Mouse (Mus musculus) lung, postnatal 0 days (tissue): Measurements from ENCODE around the gene Cacnb2. TPM values are rescaled to one million over a fixed set of nuclear protein-coding genes. Genes with fewer than 3 reads are reported as not detected.

ENCODE experiments used
- ATAC-seq: fragments of 200-750 bp; cut with Nextera tagmentation; 2 replicates; pipeline ENCODE4 v1.8.0; 2017; ENCODE audit warnings: moderate library complexity
- DNase-seq: peaks from one replicate; pipeline ENCODE4 v3.0.0-alpha.2; 2016; ENCODE audit warnings: low spot score
- H3K27ac ChIP-seq: fragments of 300-500 bp; sonication (generic); 2 replicates; pipeline ENCODE4 v1.5.1; 2014; ENCODE audit warnings: antibody characterized with exemption, mild to moderate bottlenecking, low read length, mixed read lengths
- H3K27me3 ChIP-seq: fragments of 300-500 bp; sonication (generic); replicated peaks from 2 replicates; pipeline ENCODE4 v1.6.1; 2014; ENCODE audit warnings: low read length, mixed read lengths; ENCODE audit not compliant: insufficient read depth
- H3K36me3 ChIP-seq: fragments of 300-500 bp; sonication (generic); 2 replicates; pipeline ENCODE4 v1.6.1; 2014; ENCODE audit warnings: low read length, mixed read lengths; ENCODE audit not compliant: insufficient read depth
- H3K4me1 ChIP-seq: fragments of 300-500 bp; sonication (generic); 2 replicates; pipeline ENCODE4 v1.6.1; 2014; ENCODE audit warnings: antibody characterized with exemption, low read depth, low read length, mixed read lengths; ENCODE audit not compliant: insufficient read depth
- H3K4me2 ChIP-seq: fragments of 300-500 bp; sonication (generic); replicated peaks from 2 replicates; pipeline ENCODE4 v1.6.1; 2014; ENCODE audit warnings: low read depth, mild to moderate bottlenecking, low read length, moderate library complexity, mixed read lengths
- H3K4me3 ChIP-seq: fragments of 300-500 bp; sonication (generic); 2 replicates; pipeline ENCODE4 v1.5.1; 2014; ENCODE audit warnings: low read depth, low read length
- H3K9ac ChIP-seq: fragments of 300-500 bp; sonication (generic); replicated peaks from 2 replicates; pipeline ENCODE4 v1.6.1; 2014; ENCODE audit warnings: low read depth, mild to moderate bottlenecking
- H3K9me3 ChIP-seq: fragments of 300-500 bp; sonication (generic); 2 replicates; pipeline ENCODE4 v1.6.1; 2016; ENCODE audit warnings: low read length, mixed read lengths
- CTCF ChIP-seq: IDR thresholded peaks from 2 replicates; pipeline ENCODE4 v1.5.1; 2016; ENCODE audit warnings: antibody characterized with exemption, mild to moderate bottlenecking
- EP300 ChIP-seq: IDR thresholded peaks from 2 replicates; pipeline ENCODE4 v1.6.1; 2016; ENCODE audit warnings: antibody characterized with exemption, mild to moderate bottlenecking, control low read depth
- WGBS: fragments of 180-500 bp; shearing (Covaris S2); extraction: QIAGEN DNeasy Blood & Tissue Kit; methylation state at CpG from one replicate; pipeline ENCODE4 v1.1.7; 2014; 5-methylcytosine and 5-hydroxymethylcytosine counted together
- polyA plus RNA-seq: library from polyadenylated mRNA; unstranded; fragments of >200 nt; fragmentation: Nextera tagmentation; extraction: Ambion mirVana; gene quantifications from 2 replicates; pipeline ENCODE4 v1.2.1, GENCODE M21; 2015

Cacnb2 gene
- polyA plus RNA-seq, 1 experiment from 2014 or later: 5.1 TPM

DNA sequence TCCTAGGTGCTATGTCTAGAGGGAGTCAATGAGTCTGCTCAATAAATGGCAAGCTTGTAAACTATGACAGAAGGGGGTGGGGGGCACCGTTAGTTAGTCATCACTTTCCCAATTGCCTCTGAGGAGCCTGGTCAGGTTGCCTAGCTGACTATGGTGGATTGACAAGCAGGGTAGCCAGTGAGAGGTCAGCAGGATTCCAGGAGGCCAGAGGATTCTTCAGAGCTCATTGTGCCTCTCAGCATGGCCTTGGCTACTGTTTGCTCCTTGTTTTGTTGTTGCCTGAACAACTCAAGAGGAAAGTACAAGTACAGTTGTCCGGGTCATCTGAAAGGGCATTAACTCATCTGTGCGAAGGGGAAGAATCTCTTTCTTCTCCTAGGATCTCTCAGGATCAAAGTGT, 300.9 kb downstream of the Cacnb2 start:
- H3K9me3 ChIP-seq: no peaks in the 10 kb centered on the region
- TF ChIP-seq CTCF (no peak), EP300 (no peak)
- no peak overlapping the region for H3K27ac ChIP-seq
- DNase-seq (no peak), ATAC-seq (no peak)
- no peak overlapping the region for H3K4me3 ChIP-seq
- 80% methylated on average over 3 of the region's 3 CpGs for WGBS
- no peak overlapping the region for H3K4me2 ChIP-seq
- no peak overlapping the region for H3K9ac ChIP-seq
- H3K27me3 ChIP-seq: no peaks in the 10 kb centered on the region
- no peaks in the 10 kb centered on the region for H3K36me3 ChIP-seq
- H3K4me1 ChIP-seq: no peaks in the 10 kb centered on the region; the same call in 1 of the 2 replicates

DNA sequence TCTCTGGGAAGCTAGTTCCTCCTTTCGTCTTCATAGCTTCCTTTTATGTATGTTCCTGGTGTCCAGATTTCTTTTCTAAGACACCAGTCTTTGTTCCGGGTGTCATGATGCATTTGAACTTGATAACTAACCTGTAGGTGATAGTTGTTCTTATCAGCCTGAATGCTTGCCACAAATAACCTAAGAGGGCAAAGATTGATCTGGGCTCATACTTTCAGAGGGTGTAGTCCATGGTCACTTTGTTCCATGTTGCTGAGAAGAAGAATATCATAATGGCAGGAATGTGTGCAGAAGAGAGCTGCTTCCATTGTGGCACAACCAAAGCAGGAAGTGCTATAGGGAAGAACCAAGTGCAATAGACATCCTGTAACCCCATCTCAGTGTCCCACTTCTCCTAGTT, 302.0 kb downstream of the Cacnb2 start:
- Histone ChIP-seq H3K27ac (no peak overlapping the region), H3K4me2 (no peak overlapping the region), H3K9me3 (no peaks in the 10 kb centered on the region), H3K9ac (no peak overlapping the region), H3K4me1 (no peaks in the 10 kb centered on the region; the same call in 1 of the 2 replicates), H3K27me3 (no peaks in the 10 kb centered on the region), H3K36me3 (no peaks in the 10 kb centered on the region), H3K4me3 (no peak overlapping the region)
- 82% methylated on average over 2 of the region's 2 CpGs for WGBS
- DNase-seq (no peak), ATAC-seq (no peak)
- TF ChIP-seq CTCF: no peak

DNA sequence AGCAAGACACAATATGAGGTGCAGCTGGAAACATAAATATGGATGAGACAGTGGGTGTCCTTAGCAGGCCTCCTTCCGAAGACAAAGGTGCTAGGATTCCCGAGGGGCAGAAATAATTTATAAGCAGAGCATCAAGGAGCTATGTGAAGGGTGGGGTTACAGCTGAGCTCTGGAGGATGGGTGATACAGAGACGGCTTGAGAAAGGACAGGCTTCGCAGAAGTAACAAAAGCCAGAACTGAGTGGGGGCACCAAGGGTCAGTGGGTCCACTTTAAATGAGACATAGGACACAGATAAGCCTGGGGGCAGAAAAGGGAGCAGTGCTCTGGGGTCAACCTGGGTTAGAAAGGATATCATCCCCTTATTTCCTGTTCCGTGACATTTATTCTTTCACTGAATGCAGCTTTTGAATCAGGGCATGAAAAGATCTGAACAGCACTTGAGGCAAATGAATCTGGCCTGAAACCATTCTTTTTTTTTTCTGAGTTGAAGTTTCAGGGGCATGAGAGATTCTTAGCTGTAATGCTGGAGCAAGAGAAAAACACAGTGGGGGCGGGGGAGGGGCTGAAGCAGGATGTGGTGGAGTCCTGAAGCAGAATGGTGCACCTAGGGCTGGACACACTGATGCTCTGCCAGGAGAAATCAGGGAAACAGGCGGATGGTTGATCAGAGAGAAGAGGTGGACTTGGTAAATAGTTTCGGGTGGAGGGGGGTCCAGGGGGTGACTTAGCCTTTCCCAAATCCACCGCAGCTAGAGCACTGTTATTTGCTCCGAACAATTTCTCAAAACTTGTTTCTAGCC, 304.4 kb downstream of the Cacnb2 start:
- no peak overlapping the region for H3K27ac ChIP-seq
- TF ChIP-seq CTCF (no peak), EP300 (no peak)

DNA sequence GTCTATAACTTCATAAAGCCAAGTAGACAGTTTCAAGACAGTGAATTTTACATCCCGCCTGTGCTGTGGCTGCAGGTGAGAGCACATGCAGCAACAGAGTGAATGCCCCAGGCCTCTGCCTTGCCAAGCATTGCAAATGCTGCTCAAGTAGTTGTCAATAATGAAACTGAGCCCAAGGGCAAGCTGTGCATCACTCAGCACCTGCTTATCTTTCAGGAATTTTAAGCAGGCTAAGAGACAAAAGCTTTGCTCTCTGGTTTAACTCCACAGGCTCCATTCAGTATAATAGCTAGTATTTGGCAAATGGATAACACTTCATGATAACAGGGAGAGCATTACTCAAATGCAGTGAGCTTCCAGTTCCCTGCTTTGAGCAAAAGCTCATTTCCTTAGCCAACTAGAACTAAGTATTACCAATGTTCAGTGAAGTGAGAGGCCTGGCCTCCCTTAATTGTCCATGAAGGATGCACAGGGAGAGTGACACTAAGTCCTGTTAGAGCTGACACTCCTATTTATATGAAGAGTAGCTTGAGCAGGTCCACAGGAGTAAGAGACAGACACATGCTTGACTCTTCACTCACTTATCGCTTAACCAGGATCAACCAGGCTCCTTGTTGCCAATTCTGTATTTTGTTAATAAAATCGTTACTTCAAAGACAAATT, 314.8 kb downstream of the Cacnb2 start:
- H3K4me2 ChIP-seq: no peak overlapping the region
- no peaks in the 10 kb centered on the region for H3K4me1 ChIP-seq
- H3K4me3 ChIP-seq: no peak overlapping the region
- WGBS: 81% methylated on average over 3 of the region's 3 CpGs
- no peaks in the 10 kb centered on the region for H3K27me3 ChIP-seq
- ATAC-seq (no peak), DNase-seq (no peak)
- no peak for TF ChIP-seq CTCF
- TF ChIP-seq EP300: no peak
- no peaks in the 10 kb centered on the region for H3K9me3 ChIP-seq
- H3K27ac ChIP-seq: no peak overlapping the region
- H3K36me3 ChIP-seq: no peaks in the 10 kb centered on the region
- no peak overlapping the region for H3K9ac ChIP-seq

More for the DNA sequence above, 304.4 kb downstream of the Cacnb2 start:
- no peak for ATAC-seq
- Histone ChIP-seq H3K4me3 (no peak overlapping the region), H3K4me2 (no peak overlapping the region), H3K36me3 (no peaks in the 10 kb centered on the region), H3K4me1 (no peaks in the 10 kb centered on the region; the same call in 1 of the 2 replicates), H3K9me3 (no peaks in the 10 kb centered on the region), H3K9ac (no peak overlapping the region), H3K27me3 (no peaks in the 10 kb centered on the region)
- WGBS: 52% methylated on average over 10 of the region's 10 CpGs
- DNase-seq: no peak

DNA sequence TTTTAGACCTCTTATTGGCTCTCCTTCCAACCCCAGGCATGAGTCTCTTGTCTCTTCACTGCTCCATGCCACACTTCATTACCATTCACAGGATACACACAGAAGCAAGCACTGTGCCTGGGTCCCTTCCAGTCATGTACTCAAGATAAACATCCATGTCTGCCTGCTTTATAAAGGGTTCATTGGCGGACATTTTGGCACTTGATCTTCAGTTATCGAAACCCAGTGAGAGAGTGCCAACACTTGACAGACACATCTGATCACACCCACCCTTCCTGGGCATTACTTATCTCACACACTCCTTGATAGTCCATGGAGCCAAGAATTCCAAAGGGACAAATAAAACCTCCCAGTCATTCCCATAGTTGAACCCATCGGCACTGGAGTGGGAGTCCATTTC, 327.0 kb downstream of the Cacnb2 start:
- H3K27ac ChIP-seq: no peak overlapping the region
- H3K27me3 ChIP-seq: no peaks in the 10 kb centered on the region
- 56% methylated on average over 3 of the region's 3 CpGs for WGBS
- H3K36me3 ChIP-seq: no peaks in the 10 kb centered on the region
- no peak overlapping the region for H3K4me3 ChIP-seq
- ATAC-seq (no peak), DNase-seq (no peak)
- no peak overlapping the region for H3K9ac ChIP-seq
- no peaks in the 10 kb centered on the region for H3K9me3 ChIP-seq
- no peak overlapping the region for H3K4me2 ChIP-seq
- no peak for TF ChIP-seq CTCF
- TF ChIP-seq EP300: no peak
- no peaks in the 10 kb centered on the region for H3K4me1 ChIP-seq

DNA sequence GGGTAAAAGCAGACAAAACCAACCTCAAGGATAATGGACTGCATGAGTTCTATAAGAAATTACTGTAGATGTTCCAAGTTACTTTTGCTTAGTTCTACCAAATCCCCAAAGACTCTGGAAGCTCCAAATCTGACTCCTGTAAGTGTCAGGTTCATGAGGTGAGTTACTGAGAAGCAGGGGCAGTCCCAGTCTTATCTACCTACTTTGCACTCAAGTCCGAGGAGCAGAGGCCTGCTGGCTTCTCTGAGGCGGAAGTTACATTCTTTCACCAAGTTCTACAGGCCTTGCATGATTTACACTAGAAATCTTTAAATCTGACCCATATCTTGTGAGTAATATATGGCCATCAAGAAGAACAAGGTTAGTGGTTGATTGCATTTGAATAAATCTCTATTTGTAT, 329.1 kb downstream of the Cacnb2 start:
- DNase-seq: no peak
- Histone ChIP-seq H3K4me2 (no peak overlapping the region), H3K4me1 (no peaks in the 10 kb centered on the region), H3K4me3 (no peak overlapping the region), H3K36me3 (no peaks in the 10 kb centered on the region), H3K27me3 (no peaks in the 10 kb centered on the region), H3K9me3 (no peaks in the 10 kb centered on the region), H3K9ac (no peak overlapping the region), H3K27ac (no peak overlapping the region)
- WGBS: 70% methylated on average over 2 of the region's 2 CpGs
- TF ChIP-seq EP300 (no peak), CTCF (no peak)
- no peak for ATAC-seq
